Comparison of ENCODE assay signal across 29 mouse cellular contexts in genomic region chr4:14017384-14017783, GRCm38 (mm10).
"Had no signal": no experiment of that assay in that cellular context is flagged by ENCODE, and none has a peak within 500 bp of the region (broad histone marks: within the 10 kb centered on the region; RNA-seq: fewer than 3 reads in every experiment).

No protein-coding gene starts in this region.

- H3K27me3 ChIP-seq: embryonic facial prominence, embryonic 12.5 days; embryonic facial prominence, embryonic 13.5 days; embryonic facial prominence, embryonic 15.5 days; forebrain, embryonic 12.5 days; forebrain, embryonic 13.5 days had no signal

- H3K36me3 ChIP-seq: embryonic facial prominence, embryonic 10.5 days; embryonic facial prominence, embryonic 12.5 days; embryonic facial prominence, embryonic 13.5 days; embryonic facial prominence, embryonic 15.5 days; forebrain, embryonic 10.5 days; forebrain, embryonic 12.5 days; heart, embryonic 10.5 days had no signal

- H3K27ac ChIP-seq: embryonic facial prominence, embryonic 10.5 days; embryonic facial prominence, embryonic 12.5 days; embryonic facial prominence, embryonic 13.5 days; embryonic facial prominence, embryonic 15.5 days; forebrain, embryonic 10.5 days; forebrain, embryonic 12.5 days; forebrain, embryonic 13.5 days; gastrocnemius, adult 2 months; heart, adult 2 months; heart, embryonic 10.5 days had no signal

- H3K9me3 ChIP-seq: embryonic facial prominence, embryonic 10.5 days; embryonic facial prominence, embryonic 12.5 days; embryonic facial prominence, embryonic 13.5 days; embryonic facial prominence, embryonic 15.5 days; forebrain, embryonic 10.5 days; forebrain, embryonic 12.5 days; forebrain, embryonic 13.5 days; heart, embryonic 10.5 days had no signal

- H3K4me3 ChIP-seq: embryonic facial prominence, embryonic 10.5 days; embryonic facial prominence, embryonic 12.5 days; embryonic facial prominence, embryonic 13.5 days; embryonic facial prominence, embryonic 15.5 days; erythroblast, embryonic 14.5 days; forebrain, embryonic 10.5 days; forebrain, embryonic 12.5 days; forebrain, embryonic 13.5 days; gastrocnemius, adult 2 months; heart, adult 2 months; heart, embryonic 10.5 days had no signal

- H3K4me2 ChIP-seq: embryonic facial prominence, embryonic 12.5 days; embryonic facial prominence, embryonic 13.5 days; embryonic facial prominence, embryonic 15.5 days; forebrain, embryonic 12.5 days; forebrain, embryonic 13.5 days had no signal

- DNase-seq: cerebellum, adult 2 months; cerebellum, adult 8-10 months; cerebellum, adult 9-10 months; cerebellum, adult 9-11 months; cerebellum, postnatal 10 days; cerebellum, postnatal 14 days; cerebellum, postnatal 25 days; cerebellum, postnatal 36 days; embryo, embryonic 11 days; forebrain, postnatal 0 days; gastrocnemius, adult 2 months; gastrocnemius, postnatal 10 days; gastrocnemius, postnatal 14 days; gastrocnemius, postnatal 25 days; gastrocnemius, postnatal 36 days; heart, adult 11 months; heart, adult 18-20 months; heart, adult 2 months had no signal

- ATAC-seq: forebrain, embryonic 13.5 days; forebrain, embryonic 14.5 days; forebrain, embryonic 16.5 days; forebrain, postnatal 0 days had no signal

- H3K4me1 ChIP-seq: embryonic facial prominence, embryonic 10.5 days; embryonic facial prominence, embryonic 12.5 days; embryonic facial prominence, embryonic 13.5 days; embryonic facial prominence, embryonic 15.5 days; forebrain, embryonic 10.5 days; forebrain, embryonic 12.5 days; forebrain, embryonic 13.5 days; heart, embryonic 10.5 days had no signal

- H3K9ac ChIP-seq: embryonic facial prominence, embryonic 12.5 days; embryonic facial prominence, embryonic 13.5 days; embryonic facial prominence, embryonic 15.5 days; forebrain, embryonic 12.5 days; forebrain, embryonic 13.5 days; forebrain, postnatal 0 days had no signal
